Mouse (Mus musculus) hematopoietic stem cell, adult 5-6 weeks (primary cell): ENCODE data around the gene Rhbdl1. TPM values are rescaled to one million over a fixed set of nuclear protein-coding genes. Genes with fewer than 3 reads are reported as not detected.
A peak's percentile ranks its signal among the peaks of the same experiment; 100 is the strongest.
"Not testable (repeated sequence)": the region's sequence is repeated elsewhere in the genome, so short reads cannot be mapped to it uniquely, and the experiment has no call there.

Source experiments
- ATAC-seq, 2 experiments: fragments of 125-278 bp in 1 of 2; replicated peaks in 1 of 2; 2 replicates each; pipeline ENCODE4 v1.8.0; 2016 to 2017; ENCODE audit warnings: inconsistent platforms in 2 of 2, mild to moderate bottlenecking in 2 of 2, moderate number of reproducible peaks in 2 of 2, low read depth in 1 of 2, moderate TSS enrichment in 1 of 2; ENCODE audit not compliant: low FRiP score in 2 of 2, poor library complexity in 2 of 2, severe bottlenecking in 2 of 2, insufficient read depth in 1 of 2, low TSS enrichment in 1 of 2
- total RNA-seq: library from RNA; stranded (forward); fragments of 172-1452, 232-1000 nt; gene quantifications from 2 replicates; pipeline ENCODE4 v1.2.3, GENCODE M21; 2017

The Rhbdl1 gene
- total RNA-seq, 1 experiment from 2014 or later, result not detected

- ATAC-seq, result peak; percentile 67 to 72
Measured at GRCm38 (mm10) chr17:25874721-25875170, 37.7 kb upstream of the Rhbdl1 start, which contains the start of gene Mettl26. TSS of gene Mettl26 (plus strand) at chr17:25875074.

- no peak for ATAC-seq
Measured at GRCm38 (mm10) chr17:25874148-25874720, 37.1 kb upstream of the Rhbdl1 start.

GRCm38 (mm10) chr17:25873405-25874147, 36.5 kb upstream of the Rhbdl1 start:
- ATAC-seq, result no peak

GRCm38 (mm10) chr17:25872676-25873075, 35.6 kb upstream of the Rhbdl1 start:
- no peak for ATAC-seq

GRCm38 (mm10) chr17:25871566-25871965, 34.5 kb upstream of the Rhbdl1 start:
- ATAC-seq, result not testable (repeated sequence)

- ATAC-seq, result no peak
Measured at GRCm38 (mm10) chr17:25869954-25870353, 32.9 kb upstream of the Rhbdl1 start.

- no peak for ATAC-seq
Measured at GRCm38 (mm10) chr17:25869498-25869897, 32.4 kb upstream of the Rhbdl1 start.

GRCm38 (mm10) chr17:25868601-25869191, 31.6 kb upstream of the Rhbdl1 start, which contains the start of gene Mcrip2:
TSS of gene Mcrip2 (minus strand) at chr17:25868764.
- ATAC-seq, result peak; percentile 70 to 83

- ATAC-seq, result peak; percentile 17 to 29; a peak in 2 of 4 replicates
Measured at GRCm38 (mm10) chr17:25867836-25868600, 30.9 kb upstream of the Rhbdl1 start.

- ATAC-seq, result peak in 1 of 2 experiments; percentile 14; a peak in 1 of 4 replicates
Measured at GRCm38 (mm10) chr17:25867509-25867835, 30.4 kb upstream of the Rhbdl1 start.

- ATAC-seq, result no peak
Measured at GRCm38 (mm10) chr17:25866172-25866571, 29.1 kb upstream of the Rhbdl1 start.

- no peak for ATAC-seq
Measured at GRCm38 (mm10) chr17:25865288-25865687, 28.2 kb upstream of the Rhbdl1 start.

GRCm38 (mm10) chr17:25864311-25864710, 27.2 kb upstream of the Rhbdl1 start:
- no peak for ATAC-seq

GRCm38 (mm10) chr17:25863681-25864080, 26.6 kb upstream of the Rhbdl1 start:
- no peak for ATAC-seq

- ATAC-seq, result no peak
Measured at GRCm38 (mm10) chr17:25861704-25862612, 24.9 kb upstream of the Rhbdl1 start.

- ATAC-seq, result peak; percentile 97
Measured at GRCm38 (mm10) chr17:25860832-25861703, 24.0 kb upstream of the Rhbdl1 start, which contains the start of gene Wdr90. TSS of gene Wdr90 (minus strand) at chr17:25861501.
